Mouse (Mus musculus) kidney, postnatal 36 days (tissue): ENCODE results near the gene Bcdin3d.

Experiments
- DNase-seq, 2 experiments: peaks; one replicate each; pipeline ENCODE4 v3.0.0; 2021 to 2022; ENCODE audit warnings: mixed read lengths in 2 of 2

Gene Bcdin3d

DNA sequence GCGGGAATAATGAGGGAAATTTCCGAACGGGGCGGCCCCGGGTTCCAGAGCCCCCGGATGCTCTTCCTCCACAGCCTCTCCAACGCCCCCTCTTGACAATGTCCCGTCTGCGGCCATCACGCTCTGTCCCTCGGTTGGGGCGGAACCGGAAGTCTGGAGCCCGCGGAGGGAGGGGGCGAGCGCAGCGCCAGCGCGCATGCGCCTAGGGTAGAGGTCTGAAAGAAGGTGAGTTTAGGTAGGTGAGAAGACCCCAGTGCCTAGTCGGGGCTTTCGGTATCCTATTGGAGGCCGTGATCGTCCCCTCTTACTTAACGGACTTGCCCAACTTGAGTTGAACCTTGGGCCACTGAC is at the start of gene Bcdin3d:
Bcdin3d (minus strand) TSS at position 155 of the 351 bp plus-strand sequence.
- peak; percentile 86 to 92 for DNase-seq

DNA sequence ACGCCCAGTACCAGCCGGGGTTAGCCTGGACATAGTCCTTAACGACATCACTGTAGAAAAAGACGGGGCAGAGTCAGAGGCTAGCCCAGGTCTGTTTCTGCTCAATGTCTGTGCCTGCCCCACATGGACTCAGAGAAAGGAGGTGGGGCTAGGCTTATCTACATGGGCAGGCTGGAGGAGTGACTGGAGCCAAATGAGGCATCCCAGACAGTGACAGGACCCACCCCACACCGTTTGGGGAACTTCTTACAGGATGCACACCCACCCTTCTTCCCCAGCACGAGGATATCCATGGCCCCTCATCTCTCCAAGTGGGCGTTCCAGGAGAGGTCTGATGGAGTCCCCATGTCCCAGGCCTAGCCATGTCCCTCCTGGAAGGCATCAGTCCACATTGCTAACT is 45.8 kb upstream of the Bcdin3d start:
- DNase-seq, result no peak

- no peak for DNase-seq
Observed at GRCm38 (mm10) chr15:99519626-99520025, 45.1 kb upstream of the Bcdin3d start.

DNA sequence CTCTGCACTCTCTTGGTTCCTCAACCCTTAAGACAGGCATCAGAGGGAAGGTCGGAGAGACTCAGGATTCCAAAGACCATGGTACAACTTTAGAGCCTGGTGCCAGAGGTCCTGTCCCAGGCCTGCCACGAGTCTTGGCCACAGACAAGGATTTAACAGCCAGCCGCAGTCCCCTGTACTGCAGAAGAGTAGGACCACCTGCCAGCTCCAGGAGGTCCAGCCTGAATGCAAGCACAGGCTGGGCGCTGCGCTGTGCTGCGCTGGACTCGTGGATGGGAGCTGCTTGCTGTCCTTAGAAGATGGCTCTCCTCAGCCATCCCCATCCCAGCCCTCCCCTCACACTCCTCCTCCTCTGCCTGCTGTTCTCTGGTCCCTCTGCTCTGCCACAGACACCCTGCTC is 43.2 kb upstream of the Bcdin3d start:
- no peak for DNase-seq

DNA sequence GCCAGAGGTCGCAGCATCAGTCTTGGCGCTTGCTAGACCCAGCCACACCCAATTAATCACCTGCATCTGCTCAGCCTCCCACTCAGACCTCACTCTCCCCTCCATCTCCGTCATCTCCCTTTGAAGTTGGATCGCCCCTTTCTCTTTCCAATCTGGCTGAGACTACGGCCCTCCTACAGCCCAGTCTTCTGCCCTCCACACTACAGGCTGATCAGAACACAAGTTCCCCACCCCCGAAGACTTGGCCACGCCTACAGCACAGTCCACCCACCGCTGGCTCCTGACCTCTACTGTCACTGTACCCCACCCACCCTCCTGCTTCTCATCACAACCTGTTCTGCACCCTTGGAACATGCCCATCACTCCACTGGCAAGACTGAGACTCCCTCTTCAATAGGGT is 42.2 kb upstream of the Bcdin3d start:
- no peak for DNase-seq

DNA sequence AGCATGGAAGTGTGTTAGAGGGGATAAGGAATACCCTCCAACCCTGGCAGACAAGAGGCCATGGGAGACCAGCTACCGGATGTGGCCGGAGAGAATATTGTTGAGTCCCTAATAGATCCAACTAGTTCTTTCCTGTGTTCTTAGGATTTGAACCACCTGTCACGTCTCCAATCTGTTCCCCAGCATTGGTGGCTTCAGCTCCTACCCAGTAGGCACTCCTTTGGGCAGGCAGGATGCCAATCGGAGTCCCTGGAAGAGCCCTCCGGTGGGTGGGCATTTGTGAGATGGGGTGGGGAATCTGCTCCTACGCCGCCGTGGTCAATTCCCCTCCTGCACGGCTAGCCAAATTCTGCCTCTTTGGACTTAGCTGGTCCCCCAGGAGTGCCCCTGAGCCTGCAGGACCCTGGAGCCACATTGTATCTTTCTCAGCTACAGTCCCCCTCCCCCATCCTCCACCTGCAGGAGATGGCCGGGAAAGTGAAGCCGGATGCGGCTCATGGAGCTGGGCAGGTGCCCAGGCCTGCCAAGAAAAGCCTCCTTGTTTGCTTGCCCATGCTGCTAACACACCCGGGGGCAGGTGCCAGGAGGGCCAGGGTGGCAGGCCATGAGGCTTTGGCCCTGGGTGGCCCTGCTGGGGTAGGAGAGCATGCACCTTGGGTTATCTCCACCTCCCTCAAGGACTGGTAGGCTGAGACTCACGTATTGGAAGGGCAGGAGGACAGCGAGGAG is 37.4 kb upstream of the Bcdin3d start:
- DNase-seq, result peak; percentile 44 to 45

DNA sequence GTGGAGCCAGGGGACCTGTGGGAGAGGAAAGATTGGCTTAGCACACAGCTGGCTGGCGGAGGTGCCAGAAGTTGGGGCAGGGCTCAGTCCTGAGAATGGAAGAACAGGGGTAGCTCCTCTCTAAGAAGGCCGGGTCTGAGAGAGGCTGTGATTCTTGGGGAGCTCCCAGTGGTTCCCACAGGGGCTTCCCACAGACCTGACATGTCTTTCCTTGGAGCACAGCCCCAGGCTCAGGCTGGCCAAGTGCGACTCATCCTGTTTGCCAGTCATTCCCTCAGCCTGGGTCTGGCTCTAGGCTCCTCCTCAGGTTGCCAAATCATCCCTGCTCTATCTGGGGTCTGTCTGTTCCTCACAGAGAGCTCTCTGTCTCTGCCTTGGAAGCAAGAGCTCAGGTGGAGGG is 36.1 kb upstream of the Bcdin3d start:
- no peak for DNase-seq

- DNase-seq, result no peak
Observed at GRCm38 (mm10) chr15:99509840-99510239, 35.3 kb upstream of the Bcdin3d start.

- DNase-seq, result no peak
Observed at GRCm38 (mm10) chr15:99505324-99506095, 31.0 kb upstream of the Bcdin3d start.

GRCm38 (mm10) chr15:99503256-99503655 is 28.7 kb upstream of the Bcdin3d start:
- DNase-seq, result no peak

GRCm38 (mm10) chr15:99502311-99502831 is 27.8 kb upstream of the Bcdin3d start:
- DNase-seq, result peak; percentile 50 to 54

DNA sequence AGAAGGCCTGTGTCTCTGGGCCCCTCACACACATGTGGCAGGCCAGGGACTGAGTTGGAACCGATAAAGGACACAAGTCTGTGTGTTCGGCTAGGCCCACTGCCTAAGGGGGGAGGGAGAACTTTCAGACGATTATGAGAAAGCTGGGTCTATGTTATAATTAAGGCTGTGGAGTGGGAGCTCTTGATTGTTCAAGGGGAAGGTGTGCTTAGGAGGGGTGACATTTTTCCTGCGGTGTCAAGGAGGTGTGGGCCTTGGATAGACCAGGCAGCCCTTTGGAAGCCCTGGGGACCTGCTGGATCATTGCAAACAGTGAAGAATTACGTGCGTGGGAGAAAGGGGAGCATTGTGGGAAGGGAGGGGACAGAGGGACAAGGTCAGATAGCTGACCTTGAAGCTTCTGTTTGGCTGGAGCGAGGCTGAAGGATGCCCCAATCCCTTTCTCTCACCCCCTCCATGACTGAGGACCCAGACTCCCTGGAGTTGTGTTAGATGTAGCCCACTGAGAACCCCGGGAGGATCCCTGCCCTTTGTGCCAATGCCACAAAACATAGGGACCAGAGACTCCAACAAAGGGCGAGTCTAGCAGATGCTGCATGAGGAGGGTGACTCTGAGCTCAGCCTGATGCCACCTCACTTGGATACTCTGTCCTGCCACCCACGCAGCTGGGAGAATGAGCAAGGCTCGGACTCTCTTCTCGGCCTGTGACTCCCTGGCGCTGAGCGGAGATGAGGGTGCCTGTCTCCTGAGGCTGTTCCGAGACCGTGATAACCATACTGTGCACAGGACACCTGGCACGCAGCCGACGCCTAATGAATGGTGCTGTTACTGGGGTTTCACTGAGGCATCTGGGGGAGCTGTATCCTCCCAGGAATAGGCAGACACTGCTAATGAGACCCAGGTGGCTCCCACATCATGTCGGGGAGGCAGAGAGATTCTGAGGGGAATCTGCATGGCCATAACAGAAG is 27.0 kb upstream of the Bcdin3d start:
- DNase-seq, result peak in 1 of 2 experiments; percentile 15

GRCm38 (mm10) chr15:99500320-99500719 is 25.8 kb upstream of the Bcdin3d start:
- no peak for DNase-seq

GRCm38 (mm10) chr15:99499726-99500125 is 25.2 kb upstream of the Bcdin3d start:
- DNase-seq, result peak; percentile 12 to 18

GRCm38 (mm10) chr15:99498781-99499180 is 24.3 kb upstream of the Bcdin3d start:
- peak; percentile 58 to 66 for DNase-seq

GRCm38 (mm10) chr15:99498356-99498755 is 23.8 kb upstream of the Bcdin3d start:
- DNase-seq, result no peak

DNA sequence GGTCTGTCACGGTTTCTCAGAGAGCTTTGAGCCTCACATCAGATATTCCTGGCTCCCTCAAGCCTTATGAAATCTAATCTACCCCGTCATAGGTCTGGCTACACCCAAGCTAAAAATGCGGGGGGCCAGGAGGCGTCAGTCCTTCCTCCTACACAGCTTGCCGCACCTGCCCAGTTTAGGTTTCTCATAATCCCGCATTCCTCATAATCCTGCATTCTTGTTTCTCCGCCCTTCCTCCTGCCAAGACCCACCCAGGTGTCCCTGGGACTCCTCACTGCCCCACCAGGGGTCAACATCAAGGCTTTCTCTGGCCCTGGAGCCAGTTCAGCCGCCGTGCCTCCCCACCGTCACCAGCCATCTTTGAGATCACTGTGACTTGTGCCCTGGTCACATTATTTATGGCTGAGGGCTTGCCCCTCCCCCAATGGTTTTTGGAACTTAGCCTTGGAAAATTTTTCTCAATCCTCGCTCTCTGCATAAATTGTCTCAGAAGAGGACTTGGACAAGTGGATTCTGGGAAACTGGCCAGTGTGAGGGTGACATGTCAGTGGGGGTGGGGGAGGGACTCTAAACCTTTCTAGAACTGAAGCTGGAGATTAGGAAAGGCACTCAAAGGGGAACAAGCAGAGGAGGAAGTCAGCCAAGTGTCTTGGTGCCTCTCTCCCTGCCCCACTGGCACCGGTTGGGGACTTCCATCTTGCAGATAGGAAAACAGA is 23.2 kb upstream of the Bcdin3d start:
- DNase-seq, result peak; percentile 83 to 86

DNA sequence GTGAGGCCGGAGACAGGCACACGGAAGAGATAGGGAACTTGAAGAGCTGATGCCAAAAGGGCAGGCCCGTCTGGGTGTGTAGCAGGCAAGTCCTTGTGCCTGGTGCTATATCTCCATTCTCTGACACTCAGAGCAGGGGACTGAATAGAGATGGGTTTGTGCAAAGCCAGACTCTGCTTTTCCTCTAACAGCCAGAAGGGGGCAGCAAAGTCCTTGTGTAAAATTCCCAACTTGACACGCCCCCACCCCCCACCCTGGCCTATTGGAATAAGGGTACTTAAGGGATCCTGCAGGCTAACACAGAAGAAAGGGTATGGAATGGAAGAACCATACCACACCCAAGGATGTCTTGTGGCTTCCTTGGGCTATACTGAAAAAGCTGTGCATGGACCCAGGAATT is 22.5 kb upstream of the Bcdin3d start:
- DNase-seq, result peak; percentile 54 to 70

GRCm38 (mm10) chr15:99484745-99485144 is 10.2 kb upstream of the Bcdin3d start:
- DNase-seq, result no peak

DNA sequence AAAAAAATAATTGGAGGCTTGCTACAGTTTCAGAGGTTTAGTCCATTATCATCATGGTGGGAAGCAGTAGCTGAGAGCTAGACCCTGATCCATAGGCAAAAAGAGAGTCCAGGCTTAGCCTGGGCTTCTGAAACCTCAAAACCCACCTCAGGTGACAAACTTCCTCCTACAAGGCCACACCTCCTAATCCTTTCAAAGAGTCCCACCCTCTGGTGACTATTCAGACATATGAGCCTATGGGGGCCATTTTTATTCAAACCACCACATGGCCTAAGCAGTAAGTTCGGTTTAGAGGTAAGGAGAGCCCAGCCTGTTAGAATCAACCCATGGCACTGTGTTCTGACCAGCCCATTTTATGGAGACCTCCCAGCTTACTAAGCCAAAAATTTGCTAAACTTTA is 1.3 kb upstream of the Bcdin3d start:
- no peak for DNase-seq

DNA sequence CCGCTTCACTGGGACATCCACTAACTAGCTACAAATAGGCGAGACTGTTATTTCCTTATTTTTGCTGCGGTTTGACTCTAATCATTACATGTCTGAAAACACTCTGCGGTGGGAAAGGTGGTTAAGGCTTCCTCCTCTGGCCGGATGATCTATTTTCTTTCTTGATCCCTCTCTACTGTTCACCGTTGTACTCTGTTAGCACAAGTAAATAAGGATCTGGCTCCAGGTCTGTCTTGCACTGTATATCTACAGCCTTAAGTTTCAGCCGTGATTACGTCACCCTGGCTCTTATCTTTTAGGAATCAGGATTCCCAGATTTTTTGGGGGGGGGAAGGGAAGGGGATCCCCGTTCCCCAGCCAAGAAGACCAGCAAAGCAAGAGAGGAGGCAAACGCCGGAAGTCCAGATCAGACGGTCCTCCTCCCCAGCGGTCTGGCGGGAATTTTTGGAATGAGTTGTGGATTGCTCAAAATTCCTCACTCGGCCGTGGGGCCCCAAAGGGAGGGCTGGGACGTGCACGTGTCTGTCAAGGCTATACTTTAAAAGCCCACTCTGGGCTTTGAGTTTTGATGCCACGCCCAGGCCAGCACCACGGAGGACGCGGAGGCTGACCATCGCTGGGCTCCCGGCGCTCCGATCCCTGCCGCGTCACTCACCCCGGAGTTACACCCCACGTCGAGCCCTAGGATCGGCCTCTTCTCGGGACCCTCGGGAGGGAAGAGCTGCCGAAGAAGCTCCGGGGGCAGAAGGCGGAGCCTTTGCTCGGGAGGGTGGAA is 542 bp downstream of the Bcdin3d start:
- DNase-seq, result peak; percentile 69 to 78
